Mouse (Mus musculus) CH12.LX (cell line): ENCODE measurements at regions not wholly inside any gene's neighbourhood (a gene's known extent, or its start where the extent isn't known, plus 50 kb on each side); places are given as distances from the start of the nearest gene placed in this dataset.

Experiments used
- DNase-seq: peaks from one replicate; pipeline ENCODE4 v3.0.0-alpha.2; 2013; ENCODE audit errors: extremely low read depth
- H3K27ac ChIP-seq: 2 replicates; pipeline ENCODE4 v1.5.1; 2012; ENCODE audit warnings: low read depth, mild to moderate bottlenecking, control low read depth, moderate library complexity; ENCODE audit not compliant: insufficient read depth
- H3K27me3 ChIP-seq: replicated peaks from 2 replicates; pipeline ENCODE3; 2012; ENCODE audit warnings: inconsistent platforms
- H3K36me3 ChIP-seq, 2 experiments: replicated peaks in 1 of 2; 2 replicates each; pipeline versions ENCODE3 to v1.6.1; 2012; ENCODE audit warnings: inconsistent platforms in 1 of 2, low read length in 1 of 2, mild to moderate bottlenecking in 1 of 2, mixed read lengths in 1 of 2, moderate library complexity in 1 of 2; ENCODE audit not compliant: control insufficient read depth in 1 of 2, insufficient read depth in 1 of 2
- H3K4me1 ChIP-seq, 2 experiments: 2 replicates each; pipeline ENCODE4 v1.6.1; 2012; ENCODE audit warnings: inconsistent platforms in 1 of 2, moderate library complexity in 1 of 2; ENCODE audit not compliant: insufficient read depth in 2 of 2, control insufficient read depth in 1 of 2
- H3K4me2 ChIP-seq: 2 replicates; pipeline ENCODE4 v1.6.1; 2012; ENCODE audit warnings: low read depth, mild to moderate bottlenecking, control low read depth; ENCODE audit not compliant: poor library complexity, insufficient read depth, severe bottlenecking
- H3K4me3 ChIP-seq, 3 experiments: fragments of 150-350 bp in 1 of 3; sonication (generic) in 1 of 3; replicated peaks in 1 of 3; 2 replicates each; pipeline versions ENCODE3 to v1.5.1; 2011 to 2012; ENCODE audit warnings: low read depth in 2 of 3, low read length in 2 of 3, mild to moderate bottlenecking in 2 of 3, moderate library complexity in 2 of 3, control low read depth in 1 of 3, improper control_type of control experiment in 1 of 3, inconsistent platforms in 1 of 3, mixed read lengths in 1 of 3; ENCODE audit not compliant: poor library complexity in 1 of 3
- H3K79me2 ChIP-seq: replicated peaks from 2 replicates; pipeline ENCODE4 v1.6.1; 2012; ENCODE audit warnings: mild to moderate bottlenecking, moderate library complexity; ENCODE audit not compliant: control insufficient read depth, poor library complexity, insufficient read depth, severe bottlenecking; ENCODE audit errors: extremely low read depth
- H3K9ac ChIP-seq: 2 replicates; pipeline ENCODE4 v1.6.1; 2012; ENCODE audit warnings: low read depth, mild to moderate bottlenecking, control low read depth, moderate library complexity; ENCODE audit not compliant: insufficient read depth
- H3K9me3 ChIP-seq: replicated peaks from 2 replicates; pipeline ENCODE3; 2012; ENCODE audit warnings: low read length, inconsistent platforms, mixed read lengths
- BHLHE40 ChIP-seq: IDR thresholded peaks from 2 replicates; pipeline ENCODE4 v1.6.1; 2011; ENCODE audit warnings: mild to moderate bottlenecking, low read depth, low read length, improper control_type of control experiment
- CTCF ChIP-seq, 2 experiments: IDR thresholded peaks in 1 of 2; conservative IDR thresholded peaks in 1 of 2; 2 replicates each; pipeline ENCODE4 v1.5.1; 2011 to 2012; ENCODE audit warnings: low read depth in 2 of 2, low read length in 2 of 2, improper control_type of control experiment in 1 of 2, inconsistent platforms in 1 of 2, mild to moderate bottlenecking in 1 of 2, moderate library complexity in 1 of 2
- ELF1 ChIP-seq: IDR thresholded peaks from 2 replicates; pipeline ENCODE4 v1.6.1; 2014; ENCODE audit warnings: low read depth, mild to moderate bottlenecking, inconsistent platforms, low read length, improper control_type of control experiment
- ETS1 ChIP-seq: conservative IDR thresholded peaks from 2 replicates; pipeline ENCODE4 v1.6.1; 2012; ENCODE audit warnings: low read depth, mild to moderate bottlenecking, inconsistent platforms, low read length, improper control_type of control experiment, moderate library complexity
- HCFC1 ChIP-seq: IDR thresholded peaks from 2 replicates; pipeline ENCODE4 v1.6.1; 2012; ENCODE audit warnings: low read depth, mild to moderate bottlenecking, inconsistent platforms, low read length, improper control_type of control experiment
- IRF4 ChIP-seq: IDR thresholded peaks from 2 replicates; pipeline ENCODE4 v1.6.1; 2014; ENCODE audit warnings: low read depth, mild to moderate bottlenecking, inconsistent platforms, low read length, improper control_type of control experiment
- JUND ChIP-seq: conservative IDR thresholded peaks from 2 replicates; pipeline ENCODE4 v1.6.1; 2011; ENCODE audit warnings: low read depth, low read length, improper control_type of control experiment
- KAT2A ChIP-seq: IDR thresholded peaks from 2 replicates; pipeline ENCODE4 v1.6.1; 2012; ENCODE audit warnings: low read length, improper control_type of control experiment, inconsistent platforms; ENCODE audit not compliant: insufficient replicate concordance
- MAX ChIP-seq: IDR thresholded peaks from 2 replicates; pipeline ENCODE4 v1.6.1; 2011; ENCODE audit warnings: low read length, improper control_type of control experiment
- MEF2A ChIP-seq: IDR thresholded peaks from 2 replicates; pipeline ENCODE4 v1.6.1; 2014; ENCODE audit warnings: low read depth, mild to moderate bottlenecking, inconsistent platforms, low read length, improper control_type of control experiment, borderline replicate concordance
- MXI1 ChIP-seq: IDR thresholded peaks from 2 replicates; pipeline ENCODE4 v1.6.1; 2011; ENCODE audit warnings: mild to moderate bottlenecking, low read depth, low read length, improper control_type of control experiment
- NELFE ChIP-seq: IDR thresholded peaks from 2 replicates; pipeline ENCODE4 v1.6.1; 2011; ENCODE audit warnings: low read depth, low read length, improper control_type of control experiment
- PAX5 ChIP-seq: IDR thresholded peaks from 2 replicates; pipeline ENCODE4 v1.6.1; 2012; ENCODE audit warnings: low read length, inconsistent platforms, mixed read lengths
- POLR2AphosphoS2 ChIP-seq: IDR thresholded peaks from 2 replicates; pipeline ENCODE4 v1.6.1; 2011; ENCODE audit warnings: low read depth, low read length, improper control_type of control experiment
- RAD21 ChIP-seq: IDR thresholded peaks from 2 replicates; pipeline ENCODE4 v1.6.1; 2011; ENCODE audit warnings: low read depth, mild to moderate bottlenecking, low read length, improper control_type of control experiment, moderate library complexity
- RCOR1 ChIP-seq: conservative IDR thresholded peaks from 2 replicates; pipeline ENCODE4 v1.6.1; 2012; ENCODE audit warnings: low read depth, mild to moderate bottlenecking, inconsistent platforms, low read length, improper control_type of control experiment
- SIN3A ChIP-seq: IDR thresholded peaks from 2 replicates; pipeline ENCODE4 v1.6.1; 2012; ENCODE audit warnings: low read length, improper control_type of control experiment, inconsistent platforms
- SMC3 ChIP-seq: IDR thresholded peaks from 2 replicates; pipeline ENCODE4 v1.6.1; 2011; ENCODE audit warnings: low read depth, low read length, improper control_type of control experiment
- TBP ChIP-seq: conservative IDR thresholded peaks from 2 replicates; pipeline ENCODE4 v1.6.1; 2011; ENCODE audit warnings: low read depth, low read length, improper control_type of control experiment
- USF1 ChIP-seq: IDR thresholded peaks from 2 replicates; pipeline ENCODE4 v1.6.1; 2014; ENCODE audit warnings: low read depth, mild to moderate bottlenecking, inconsistent platforms, low read length, improper control_type of control experiment
- USF2 ChIP-seq: conservative IDR thresholded peaks from 2 replicates; pipeline ENCODE4 v1.6.1; 2011; ENCODE audit warnings: low read depth, low read length, improper control_type of control experiment
- ZC3H11A ChIP-seq: IDR thresholded peaks from 2 replicates; pipeline ENCODE4 v1.6.1; 2012; ENCODE audit warnings: low read depth, mild to moderate bottlenecking, inconsistent platforms, low read length, improper control_type of control experiment
- ZKSCAN1 ChIP-seq: IDR thresholded peaks from 2 replicates; pipeline ENCODE4 v1.6.1; 2012; ENCODE audit warnings: low read depth, inconsistent platforms, low read length, improper control_type of control experiment, borderline replicate concordance
- ZNF384 ChIP-seq: IDR thresholded peaks from 2 replicates; pipeline ENCODE4 v1.6.1; 2012; ENCODE audit warnings: low read depth, low read length, improper control_type of control experiment, inconsistent platforms
- dilution Hi-C: fragments of 300-500 bp; cut with MboI; formaldehyde crosslinking; loops from 2 replicates; pipeline ENCODE4 v1.14.3; 2020; ENCODE audit warnings: low sequenced_read_pairs; ENCODE audit not compliant: extremely low pct_unique_long_range_greater_than_20kb, extremely low pct_ligation_motif_present
- in situ Hi-C: fragments of 300-500 bp; cut with MboI; formaldehyde crosslinking; loops from 3 replicates; pipeline ENCODE4 v1.14.3; 2019; ENCODE audit warnings: low sequenced_read_pairs, low pct_ligation_motif_present, low pct_unique_long_range_greater_than_20kb, mixed read lengths

- Histone ChIP-seq H3K4me1 (no peaks in the 10 kb centered on the region), H3K9ac (no peak overlapping the region), H3K9me3 (peaks cover 38% of the 10 kb centered on the region), H3K4me2 (no peak overlapping the region), H3K27me3 (no peaks in the 10 kb centered on the region), H3K79me2 (no peaks in the 10 kb centered on the region), H3K27ac (no peak overlapping the region), H3K36me3 (no peaks in the 10 kb centered on the region), H3K4me3 (no peak overlapping the region)
- dilution Hi-C loops (no loop called here), in situ Hi-C loops (no loop called here)
- TF ChIP-seq ZC3H11A (no peak), CTCF (conservative IDR thresholded peaks at IDR 0.05 in 1 of 2, IDR thresholded peaks at IDR 0.05 in 1 of 2; ENCODE audit: low read depth in 2 of 2, low read length in 2 of 2) (no peak), HCFC1 (no peak), MXI1 (no peak), RAD21 (no peak), MAX (no peak), ZNF384 (no peak), POLR2AphosphoS2 (no peak), SMC3 (no peak), BHLHE40 (no peak), JUND (no peak), KAT2A (no peak), USF1 (no peak), NELFE (no peak), PAX5 (no peak), ETS1 (no peak), IRF4 (no peak), USF2 (no peak), MEF2A (no peak), ZKSCAN1 (no peak)
- no peak for DNase-seq
These were observed 557.2 kb downstream of the Nedd1 start for GRCm38 (mm10) chr10:92164991-92165390.

- dilution Hi-C loops = no loop called here
- Histone ChIP-seq H3K27ac (no peak overlapping the region), H3K9me3 (peaks cover 37% of the 10 kb centered on the region), H3K27me3 (no peaks in the 10 kb centered on the region), H3K79me2 (no peaks in the 10 kb centered on the region), H3K4me1 (no peaks in the 10 kb centered on the region), H3K9ac (no peak overlapping the region), H3K4me2 (no peak overlapping the region), H3K4me3 (no peak overlapping the region), H3K36me3 (no peaks in the 10 kb centered on the region)
- no peak for DNase-seq
- in situ Hi-C loops = no loop called here
- TF ChIP-seq SMC3 (no peak), SIN3A (no peak), ELF1 (no peak), RCOR1 (no peak), TBP (no peak), MXI1 (no peak)
These were observed 557.6 kb downstream of the Nedd1 start for GRCm38 (mm10) chr10:92164648-92164960.
